Mouse (Mus musculus) 3T3-L1 (cell line): Measurements from ENCODE around the gene Ddx51.

Experiments
- DNase-seq: peaks from one replicate; pipeline ENCODE4 v3.0.0-alpha.2; 2015; ENCODE audit warnings: low read depth, low spot score

The Ddx51 gene

DNA sequence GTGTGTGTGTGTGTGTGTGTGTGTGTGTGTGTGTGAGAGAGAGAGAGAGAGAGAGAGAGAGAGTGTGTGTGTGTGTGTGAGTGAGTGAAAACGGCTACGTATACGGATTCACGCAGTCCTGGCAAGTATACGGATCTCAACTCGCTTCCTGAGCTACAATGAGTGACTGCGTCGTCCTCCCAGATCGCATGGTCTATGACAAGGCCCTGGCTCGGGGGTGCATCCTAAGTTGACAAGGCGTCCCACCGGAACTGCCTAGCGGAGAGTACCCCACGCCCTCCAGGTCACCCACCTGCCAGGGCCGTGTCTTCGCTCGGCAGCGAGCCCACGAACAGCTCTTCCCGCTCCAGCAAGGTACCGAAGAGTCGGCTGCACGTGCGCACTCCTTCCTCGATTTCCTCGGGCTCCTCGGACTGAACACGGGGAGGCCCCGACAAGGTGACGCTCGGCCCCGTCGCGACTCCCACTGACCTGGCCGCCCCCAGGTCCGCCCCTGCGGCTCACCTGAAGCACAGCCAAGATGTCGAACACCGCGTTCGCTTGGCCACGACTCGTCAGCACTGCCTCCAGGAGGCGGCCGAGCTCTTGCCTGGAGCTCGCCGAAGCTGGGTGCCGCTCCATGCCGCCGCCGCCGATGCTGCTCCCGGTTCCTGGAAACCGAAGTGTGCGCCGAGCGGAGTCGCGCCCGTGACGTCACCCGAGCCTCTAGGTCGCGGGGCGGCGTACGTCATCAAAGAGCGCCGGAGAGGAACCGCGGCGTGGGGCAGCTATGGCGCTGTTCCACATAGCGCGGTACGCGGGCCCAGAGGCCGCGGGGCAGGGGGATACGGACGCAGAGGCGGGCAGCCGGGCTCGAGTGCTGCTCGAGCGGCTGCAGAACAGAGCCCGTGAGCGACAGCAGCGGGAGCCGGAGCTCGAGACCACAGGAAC lies at the start of gene Ddx51, which contains the start of gene Noc4l:
Gene Ddx51, plus strand, starts transcription at position 733 of the 930 bp plus-strand sequence.
Gene Noc4l, minus strand, starts transcription at position 699 of the 930 bp plus-strand sequence.
- DNase-seq: peak; percentile 93

DNA sequence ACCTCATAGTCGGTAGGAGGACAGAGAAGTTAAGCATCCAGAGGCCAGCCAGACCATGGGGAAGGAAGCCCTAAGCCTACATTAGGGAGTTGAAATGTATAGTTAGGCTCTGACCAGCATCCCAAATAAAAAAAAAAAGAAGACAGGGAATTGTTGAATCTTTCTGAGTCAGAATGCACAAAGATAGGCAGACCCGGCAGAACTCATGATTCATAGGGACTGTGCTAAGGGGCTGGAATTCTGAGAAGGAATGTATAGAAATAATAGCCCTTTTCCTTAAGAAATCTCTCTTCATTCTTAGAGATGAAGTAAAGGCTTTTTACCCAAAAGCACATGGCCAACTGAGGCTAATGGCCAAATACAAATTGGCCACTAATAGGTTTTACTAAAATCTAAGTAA lies 48.9 kb upstream of the Ddx51 start:
- peak; percentile 66 for DNase-seq

GRCm38 (mm10) chr5:110605531-110606221 lies 47.6 kb upstream of the Ddx51 start:
- DNase-seq: peak; percentile 67

- peak; percentile 76 for DNase-seq
Observed at GRCm38 (mm10) chr5:110607767-110608166, 45.5 kb upstream of the Ddx51 start.

DNA sequence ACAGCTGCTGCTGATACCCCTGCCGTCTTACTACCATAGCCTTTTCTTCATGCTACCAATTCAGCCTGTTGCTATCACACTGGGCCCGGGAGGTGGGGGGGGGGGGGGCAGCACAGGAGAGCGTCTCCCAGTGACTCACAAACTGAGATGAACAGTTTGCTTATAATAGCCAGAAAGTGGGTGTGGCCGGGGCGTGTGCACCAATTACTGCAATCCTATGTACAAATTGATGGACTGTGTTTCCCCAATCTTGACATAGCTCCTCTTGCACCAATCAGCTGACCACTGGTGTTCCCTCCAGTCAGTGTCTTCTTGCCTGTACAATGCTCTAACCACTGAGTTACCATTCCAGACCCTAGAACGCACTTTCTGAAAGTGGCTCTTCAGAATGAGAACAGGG lies 44.9 kb upstream of the Ddx51 start:
- DNase-seq: peak; percentile 88

- no peak for DNase-seq
Observed at GRCm38 (mm10) chr5:110608941-110609340, 44.3 kb upstream of the Ddx51 start.

DNA sequence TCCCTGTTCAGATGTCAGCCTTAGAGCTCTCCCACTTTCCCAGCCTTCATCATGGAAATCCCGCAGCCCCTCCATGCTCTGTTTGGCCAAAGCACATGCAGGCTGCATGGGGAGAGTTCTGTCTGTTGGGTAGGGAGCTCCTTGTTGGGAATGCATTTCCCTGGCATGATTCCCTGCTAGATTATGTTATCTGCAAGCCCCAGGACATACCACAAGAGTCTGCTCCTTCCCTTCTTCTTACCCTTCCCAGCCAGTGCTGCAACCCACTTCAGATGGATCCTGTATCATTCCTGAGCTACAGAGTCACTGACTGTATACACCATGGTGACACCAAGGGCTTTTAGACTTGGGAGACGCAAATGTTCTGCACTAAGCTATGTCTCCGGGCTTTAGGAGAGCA lies 43.8 kb upstream of the Ddx51 start:
- peak; percentile 68 for DNase-seq

DNA sequence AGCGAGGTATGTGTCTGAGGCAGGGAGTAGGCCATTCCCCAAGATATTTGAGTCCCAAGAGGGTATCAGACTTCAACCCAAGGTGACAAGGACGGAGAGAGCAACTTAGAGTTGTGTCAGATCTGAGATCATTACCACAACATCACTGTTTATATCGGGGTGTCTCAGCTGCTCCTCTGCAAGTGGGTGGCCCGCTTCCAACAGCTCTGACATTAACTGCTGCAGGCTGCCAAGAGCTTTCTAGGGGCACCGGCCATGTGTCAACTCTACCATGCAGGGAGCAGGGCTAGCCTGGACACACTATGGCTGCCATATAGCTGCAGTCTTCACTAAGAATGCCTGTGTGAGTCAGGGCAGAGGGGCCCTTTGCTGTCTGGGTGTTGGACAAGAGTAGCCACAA lies 43.4 kb upstream of the Ddx51 start:
- no peak for DNase-seq

DNA sequence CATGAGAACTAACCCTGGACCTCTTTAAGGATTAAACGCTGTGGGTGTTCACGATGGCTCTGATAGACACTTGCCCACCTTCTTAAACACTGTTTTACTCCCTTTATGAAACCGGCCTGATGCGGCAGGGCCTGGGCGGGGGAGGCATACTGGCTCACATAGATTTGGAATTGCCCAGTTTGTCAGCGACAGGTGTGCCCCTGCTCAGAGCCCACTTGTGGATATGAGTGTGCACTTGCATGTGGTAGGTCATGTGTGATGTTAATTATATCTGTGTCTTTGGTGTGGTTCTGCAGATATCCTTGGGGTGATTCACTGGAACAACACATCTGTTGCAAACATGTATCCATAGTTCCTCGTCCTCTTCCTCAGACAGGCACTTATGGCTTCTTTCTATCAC lies 42.8 kb upstream of the Ddx51 start:
- DNase-seq: no peak

DNA sequence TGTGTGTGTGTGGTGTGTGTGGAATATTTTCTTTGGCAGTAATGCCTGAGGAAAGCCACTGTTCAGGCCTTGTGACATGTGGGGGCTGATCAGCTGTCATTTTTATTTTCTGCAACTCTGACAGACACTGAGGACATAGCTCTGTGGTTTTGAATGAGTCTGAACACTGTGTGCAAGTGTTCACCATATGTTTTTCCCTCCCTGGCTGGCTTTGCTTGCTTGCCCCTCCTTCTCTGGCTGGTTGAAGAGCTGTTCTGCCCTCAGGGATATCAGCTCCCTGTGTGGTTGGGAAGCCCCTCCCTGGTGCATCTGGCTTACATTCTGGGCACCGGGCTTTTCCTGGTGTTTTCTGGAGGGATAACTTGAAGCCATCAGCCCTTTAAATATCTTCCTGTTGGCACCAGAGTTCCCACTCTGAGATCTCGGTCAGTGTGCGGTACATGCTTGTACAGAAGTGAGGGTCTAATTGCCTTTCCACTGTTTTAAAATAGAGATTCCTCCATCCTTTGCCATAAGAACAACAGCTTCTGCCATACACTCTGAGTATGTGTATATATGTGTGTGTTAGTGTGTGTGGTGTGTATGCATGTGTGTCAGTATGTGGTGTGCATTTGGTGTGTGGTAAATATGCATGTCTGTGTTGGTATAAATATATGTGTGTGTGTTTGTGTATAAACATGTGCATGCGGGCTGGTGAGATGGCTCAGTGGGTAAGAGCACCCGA lies 41.7 kb upstream of the Ddx51 start:
- peak; percentile 98 for DNase-seq

DNA sequence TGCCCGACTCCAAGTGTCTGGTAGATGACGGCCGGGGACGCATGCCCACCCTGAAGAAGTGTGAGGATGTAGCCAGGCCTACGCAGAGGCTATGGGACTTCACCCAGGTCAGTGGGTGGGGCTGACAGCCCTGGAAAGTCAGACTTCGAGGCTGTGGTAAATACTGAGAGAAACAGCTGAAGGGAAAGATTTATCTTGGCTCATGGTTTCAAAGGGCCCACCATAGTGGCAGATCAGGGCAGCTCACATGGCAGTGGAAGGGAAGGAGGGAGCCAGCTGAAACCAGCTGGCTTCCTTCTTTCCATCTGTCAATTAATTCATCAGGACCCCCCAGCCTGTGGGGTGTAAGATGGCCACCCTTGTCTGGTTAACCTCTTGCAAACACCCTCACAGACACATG lies 34.0 kb upstream of the Ddx51 start:
- DNase-seq: no peak

- DNase-seq: no peak
Observed at GRCm38 (mm10) chr5:110624319-110624718, 28.9 kb upstream of the Ddx51 start.

DNA sequence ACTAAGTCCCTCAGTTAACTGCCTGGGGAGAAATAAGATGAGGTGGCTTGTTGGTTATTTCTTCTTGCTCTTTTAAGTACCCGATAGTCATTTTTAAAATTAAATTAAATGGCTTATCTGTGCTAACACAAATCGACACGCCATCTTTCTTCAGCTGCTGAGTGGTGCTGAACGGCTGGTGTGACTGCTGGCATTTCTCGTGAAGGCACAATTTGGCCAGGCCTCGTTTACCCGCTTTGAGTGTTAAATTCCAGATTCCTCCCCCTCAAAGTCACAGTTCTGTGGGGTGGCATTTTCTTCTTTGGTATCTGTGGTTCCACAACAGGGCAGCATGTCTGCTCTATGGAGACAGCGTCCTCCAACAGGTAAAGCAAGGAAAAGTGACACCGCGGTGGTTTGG lies 25.9 kb upstream of the Ddx51 start:
- DNase-seq: no peak

DNA sequence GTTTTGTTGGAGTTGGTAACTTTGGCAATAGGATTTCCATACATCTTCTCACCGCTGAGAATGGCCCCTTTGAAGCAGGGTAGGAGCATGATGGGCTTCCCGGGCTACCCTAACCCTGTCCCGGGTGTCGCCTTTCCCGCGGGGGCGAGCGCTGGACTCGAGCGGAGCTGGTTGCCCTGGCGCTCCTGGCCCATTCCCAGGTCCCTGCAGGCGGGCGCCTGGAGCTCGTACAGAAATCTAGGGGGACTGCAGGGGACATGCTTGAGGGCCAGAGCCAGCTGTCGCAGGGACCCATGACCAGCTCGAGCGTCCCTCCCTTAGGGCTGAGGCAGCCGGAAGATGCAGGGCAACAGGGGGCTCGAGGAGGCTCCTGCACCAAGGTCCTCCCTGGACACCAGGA lies 25.1 kb upstream of the Ddx51 start:
- DNase-seq: no peak

DNA sequence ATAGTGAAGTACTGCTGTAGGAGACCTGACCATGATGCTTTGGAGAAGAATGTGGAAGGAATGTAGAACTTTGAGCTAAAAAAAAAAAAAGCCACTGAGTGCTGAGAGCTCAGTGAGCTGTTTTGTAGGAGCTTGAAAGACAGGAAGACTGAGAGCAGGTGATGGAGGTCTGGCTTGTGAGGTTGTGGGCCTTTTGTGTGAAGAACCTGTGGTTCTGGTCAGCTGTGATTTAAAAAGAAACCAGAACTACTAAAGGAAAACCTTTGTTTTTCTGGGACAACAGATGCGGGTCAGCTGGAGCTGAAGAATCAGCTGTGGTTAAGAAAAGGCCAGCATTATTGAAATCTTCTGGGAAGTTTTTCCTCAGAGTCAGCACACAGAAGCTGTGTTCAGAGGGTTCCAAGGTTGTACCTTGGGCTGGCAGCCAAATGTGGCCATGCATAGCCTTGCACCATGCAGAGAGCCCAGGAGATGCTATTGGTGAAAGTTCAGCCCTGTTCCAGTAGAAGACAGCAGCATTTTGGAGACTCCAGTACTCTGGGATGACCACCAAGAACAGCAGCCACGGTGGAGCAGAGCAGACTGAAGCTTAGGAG lies 23.6 kb upstream of the Ddx51 start:
- DNase-seq: peak; percentile 57

DNA sequence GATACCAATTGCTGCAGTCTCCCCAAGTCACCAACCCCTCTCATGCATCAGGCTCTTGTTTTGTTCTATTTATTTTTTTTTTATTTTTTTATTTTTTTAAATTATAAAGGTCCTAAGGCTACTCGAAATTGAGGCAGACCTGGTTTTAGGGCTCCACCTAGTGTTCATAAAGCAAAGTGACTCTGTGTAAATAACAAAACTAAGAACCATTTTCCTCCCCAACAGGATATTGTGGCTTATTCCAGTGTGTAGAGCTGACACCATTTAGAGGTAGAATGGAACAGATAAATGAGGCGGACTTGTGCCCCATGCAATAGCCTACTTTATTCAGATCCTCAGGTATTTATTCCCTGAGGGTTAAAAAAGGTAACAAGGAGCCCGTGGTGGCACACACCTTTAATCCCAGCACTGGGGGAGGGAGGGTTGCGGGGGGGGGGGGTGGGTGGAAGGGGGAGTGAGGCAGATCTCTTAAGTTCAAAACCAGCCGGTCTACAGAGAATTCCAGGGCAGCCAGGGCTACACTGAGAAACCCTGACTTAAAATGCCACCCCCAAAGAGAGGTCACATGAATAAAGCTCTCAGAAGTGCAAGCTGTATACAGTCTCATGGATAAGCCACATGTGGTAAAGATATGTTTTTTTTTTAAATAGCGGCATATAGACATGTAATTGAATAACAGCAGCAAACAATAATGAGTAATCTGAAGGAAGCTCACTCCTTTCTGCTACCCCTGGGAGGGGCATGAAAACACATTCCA lies 17.1 kb upstream of the Ddx51 start:
- no peak for DNase-seq

- peak; percentile 47 for DNase-seq
Observed at GRCm38 (mm10) chr5:110638306-110639074, 14.8 kb upstream of the Ddx51 start.

DNA sequence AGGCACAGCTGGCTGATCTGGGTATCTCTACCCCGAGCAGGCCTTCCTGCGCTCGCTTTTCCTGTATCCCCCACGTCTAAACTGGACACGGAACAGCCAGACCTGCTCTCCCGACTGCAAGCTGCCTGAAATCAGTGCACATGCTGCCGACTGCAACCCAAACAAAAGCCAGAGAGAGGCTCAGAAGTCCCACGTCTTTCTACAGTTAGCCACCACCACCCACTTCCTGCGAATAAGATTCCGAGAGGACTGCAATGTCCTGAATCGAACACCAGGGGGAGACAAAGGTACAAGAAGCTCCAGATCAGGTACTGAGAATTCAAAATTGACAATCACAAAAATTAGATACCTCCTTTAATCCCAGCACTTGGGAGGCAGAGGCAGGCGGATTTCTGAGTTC lies 13.8 kb upstream of the Ddx51 start:
- DNase-seq: peak; percentile 92

DNA sequence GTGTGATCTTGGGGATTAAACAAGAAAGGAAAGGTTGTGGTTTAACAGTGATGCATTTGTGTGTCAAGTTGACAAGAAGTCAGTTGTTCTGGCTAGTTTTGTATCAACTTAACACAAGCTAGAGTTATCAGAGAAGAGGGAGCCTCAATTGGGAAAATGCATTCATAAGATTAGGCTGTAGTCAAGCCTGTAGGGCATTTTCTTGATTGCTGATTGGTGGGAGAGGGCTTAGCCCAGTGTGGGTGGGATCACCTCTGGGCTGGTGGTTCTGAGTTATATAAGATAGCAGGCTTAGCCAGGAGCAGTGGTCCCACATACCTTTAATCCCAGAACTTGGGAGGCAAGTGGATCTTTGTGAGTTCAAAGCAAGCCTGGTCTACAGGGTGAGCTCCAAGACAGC lies 6.9 kb upstream of the Ddx51 start:
- DNase-seq: no peak

DNA sequence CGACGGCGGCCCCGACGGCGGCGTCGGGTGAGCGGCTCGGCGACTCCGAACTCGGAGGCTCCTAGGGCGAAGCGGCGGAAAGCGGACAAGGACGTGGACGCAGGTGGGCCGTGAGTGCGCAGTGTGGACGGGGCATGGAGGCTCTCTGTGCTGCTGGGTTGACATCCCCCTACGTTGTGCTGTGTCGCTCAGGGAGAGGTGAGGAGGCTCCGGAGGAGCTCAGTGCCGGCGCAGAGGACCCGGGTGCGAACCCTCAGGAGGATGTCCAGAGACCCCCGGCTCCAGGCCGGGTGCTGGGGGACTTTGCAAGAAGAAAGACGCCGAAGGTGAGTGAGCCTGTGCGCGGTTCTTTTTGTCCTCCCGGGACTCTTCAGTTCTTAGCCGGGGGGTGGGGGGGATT lies 435 bp downstream of the Ddx51 start:
- DNase-seq: no peak
